Mouse (Mus musculus): ENCODE results near the gene Atg9b. TPM values are rescaled to one million over a fixed set of nuclear protein-coding genes. Genes with fewer than 3 reads are reported as not detected.

Gene Atg9b
- 2.9 and 4.9 TPM in 2 replicates for polyA plus RNA-seq (2012; ENCODE audit: low replicate concordance)

DNA sequence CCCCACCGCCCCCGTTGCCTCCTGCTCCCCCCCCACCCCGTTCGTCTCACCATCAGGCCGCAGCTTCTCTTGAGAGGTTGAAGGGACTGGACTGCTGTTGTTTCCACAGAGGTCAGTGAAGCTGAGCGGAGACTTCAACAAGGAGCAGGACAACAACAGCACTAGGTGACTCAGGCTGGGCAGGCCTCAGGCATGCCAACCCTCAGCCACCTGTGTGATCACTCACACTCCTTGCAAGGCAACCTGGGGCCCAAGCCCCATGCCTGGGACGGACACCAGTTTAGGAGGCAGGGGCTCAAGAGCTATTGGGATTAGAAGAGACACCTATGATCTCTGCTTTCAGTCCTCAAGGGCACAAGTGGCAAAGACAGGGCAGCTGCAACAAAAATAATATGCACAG, at the start of gene Atg9b:
Atg9b (minus strand) TSS at position 280 of the 400 bp plus-strand sequence.

DNA sequence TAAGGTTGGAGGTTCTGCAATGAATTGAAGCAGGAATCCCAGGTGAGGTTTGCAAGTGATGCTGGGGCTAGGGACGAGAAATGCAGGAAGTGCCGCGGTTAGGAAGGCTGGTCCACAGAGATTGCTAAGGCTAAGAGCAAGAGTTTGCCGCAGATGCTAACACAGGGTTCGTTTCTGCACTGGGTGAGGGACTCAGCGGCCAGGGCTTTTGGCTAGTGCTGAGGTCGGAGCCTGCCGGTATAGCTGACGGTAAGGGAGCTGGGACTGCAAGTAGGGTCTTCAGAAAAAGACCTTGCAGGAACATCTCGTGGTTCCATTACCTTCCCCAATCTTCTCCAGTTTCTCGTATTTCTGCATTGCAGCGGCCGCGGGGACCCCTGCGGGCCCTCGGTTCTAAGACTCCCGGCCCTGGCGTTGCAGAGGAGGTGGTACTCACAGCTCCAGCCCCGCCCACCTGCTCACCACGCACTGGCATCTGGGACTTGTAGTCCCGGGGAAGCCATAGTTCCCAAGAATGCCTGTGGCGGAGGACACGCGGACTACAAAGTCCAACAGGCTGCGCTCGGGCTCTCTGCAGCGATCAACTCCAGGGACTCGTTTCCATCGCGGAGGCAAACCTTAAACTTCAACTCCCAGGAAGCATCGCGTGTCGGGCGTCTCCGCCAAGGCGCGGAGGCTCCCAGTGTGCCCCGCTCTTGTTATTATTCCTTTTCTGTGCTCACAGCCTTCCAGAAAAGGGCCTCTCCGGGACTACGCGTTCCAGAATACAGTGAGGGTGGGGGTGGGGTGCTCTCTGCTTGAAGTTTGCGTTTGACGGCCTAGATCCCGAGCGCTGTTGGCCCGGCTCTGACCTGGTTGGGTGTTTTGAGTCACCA, 31.4 kb upstream of the Atg9b start, which contains the start of the genes Cdk5 and Slc4a2:
Cdk5 (minus strand) TSS at position 402 of the 875 bp plus-strand sequence.
Slc4a2 (plus strand) TSS at position 709 of the 875 bp plus-strand sequence.

GRCm38 (mm10) chr5:24413042-24413693, 21.2 kb upstream of the Atg9b start, which contains the start of gene Asic3:
Gene Asic3 (plus strand): TSS chr5:24413392.

DNA sequence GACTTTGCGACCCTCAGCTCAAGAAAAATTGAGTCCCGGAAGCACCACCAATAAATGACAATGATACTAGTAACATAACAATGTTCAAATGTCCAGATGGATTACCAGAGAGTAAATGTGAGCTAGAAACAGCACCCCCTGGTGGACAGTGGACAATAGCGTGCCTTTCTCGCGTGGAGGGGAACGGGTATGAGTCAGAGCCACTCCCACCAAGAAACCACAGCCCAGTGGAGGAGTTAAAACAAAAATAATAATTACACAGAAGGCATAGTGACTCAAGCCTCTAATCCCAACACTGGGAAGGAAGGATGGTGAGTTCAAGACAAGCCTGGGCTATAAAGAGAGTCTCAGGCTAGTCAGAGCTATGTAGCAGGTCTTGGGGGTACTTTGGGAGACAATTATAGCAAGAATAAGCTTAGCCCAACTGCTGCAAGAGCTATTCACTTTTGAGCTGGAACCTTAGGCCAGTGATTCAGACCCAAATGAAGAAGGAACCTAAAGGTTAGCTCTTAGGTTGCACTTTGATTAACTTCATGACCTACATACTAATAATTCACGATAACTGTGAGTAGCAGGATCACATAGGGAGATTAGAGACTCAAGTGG, 1.6 kb upstream of the Atg9b start, which contains the start of gene Abcb8:
Abcb8 (plus strand) TSS at position 272 of the 606 bp plus-strand sequence.

GRCm38 (mm10) chr5:24364508-24364907, 27.4 kb downstream of the Atg9b start, which contains the start of gene Nos3:
Gene Nos3 (plus strand): TSS chr5:24364810.

GRCm38 (mm10) chr5:24351278-24351677, 40.7 kb downstream of the Atg9b start, which contains the start of gene Kcnh2:
Gene Kcnh2 (minus strand): TSS chr5:24351604.

Other genes starting within 250 kb of the Atg9b start
- 13.4 and 18.1 TPM in 2 replicates for gene Nupl2, start 227.2 kb downstream of the Atg9b start, polyA plus RNA-seq (2012; ENCODE audit: low replicate concordance)
- gene Kcnh2, start 40.5 kb downstream of the Atg9b start, polyA plus RNA-seq (2012; ENCODE audit: low replicate concordance), result 0.57 and 1.2 TPM in 2 replicates
- gene Nos3, start 27.3 kb downstream of the Atg9b start, polyA plus RNA-seq (2012; ENCODE audit: low replicate concordance), result 2.9 and 4.1 TPM in 2 replicates
- gene Abcb8, start 1.5 kb upstream of the Atg9b start, polyA plus RNA-seq (2012; ENCODE audit: low replicate concordance), result 26.8 and 82.6 TPM in 2 replicates
- not detected in 2 replicates for gene Asic3, start 21.2 kb upstream of the Atg9b start, polyA plus RNA-seq (2012; ENCODE audit: low replicate concordance)
- gene Cdk5, start 31.4 kb upstream of the Atg9b start, polyA plus RNA-seq (2012; ENCODE audit: low replicate concordance), result 13.9 and 16.8 TPM in 2 replicates
- 34.2 and 35.8 TPM in 2 replicates for gene Slc4a2, start 31.7 kb upstream of the Atg9b start, polyA plus RNA-seq (2012; ENCODE audit: low replicate concordance)
- 240 and 410 TPM in 2 replicates for gene Fastk, start 53.1 kb upstream of the Atg9b start, polyA plus RNA-seq (2012; ENCODE audit: low replicate concordance)
- 28.8 and 48.7 TPM in 2 replicates for gene Tmub1, start 55.7 kb upstream of the Atg9b start, polyA plus RNA-seq (2012; ENCODE audit: low replicate concordance)
- gene Agap3, start 60.0 kb upstream of the Atg9b start, polyA plus RNA-seq (2012; ENCODE audit: low replicate concordance), result 245 and 322 TPM in 2 replicates
- gene Gbx1, start 135.1 kb upstream of the Atg9b start, polyA plus RNA-seq (2012; ENCODE audit: low replicate concordance), result not detected in 2 replicates
- gene Asb10, start 148.8 kb upstream of the Atg9b start, polyA plus RNA-seq (2012; ENCODE audit: low replicate concordance), result not detected in 2 replicates
- not detected in 2 replicates for gene 4931409K22Rik, start 164.7 kb upstream of the Atg9b start, polyA plus RNA-seq (2012; ENCODE audit: low replicate concordance)
- 53.5 and 152 TPM in 2 replicates for gene Abcf2, start 185.3 kb upstream of the Atg9b start, polyA plus RNA-seq (2012; ENCODE audit: low replicate concordance)
- 95.3 and 106 TPM in 2 replicates for gene Chpf2, start 194.6 kb upstream of the Atg9b start, polyA plus RNA-seq (2012; ENCODE audit: low replicate concordance)
- gene Smarcd3, start 232.3 kb upstream of the Atg9b start, polyA plus RNA-seq (2012; ENCODE audit: low replicate concordance), result 0.10 and 0.56 TPM in 2 replicates